Mouse (Mus musculus): ENCODE measurements around the gene Fam161b. TPM values are rescaled to one million over a fixed set of nuclear protein-coding genes. Genes with fewer than 3 reads are reported as not detected.

The Fam161b gene
- polyA plus RNA-seq, 1 experiment, result not detected

GRCm38 (mm10) chr12:84388097-84388496 lies 26.5 kb upstream of the Fam161b start:
- no peak overlapping the region for H3K27ac ChIP-seq (ENCODE audit: insufficient read depth, low read depth, low read length)
- 86% methylated on average over 8 of the region's 8 CpGs for WGBS

GRCm38 (mm10) chr12:84385408-84385807 lies 23.8 kb upstream of the Fam161b start:
- H3K4me3 ChIP-seq (ENCODE audit: insufficient read depth, low read depth, low read length), result no peak overlapping the region
- H3K4me1 ChIP-seq (ENCODE audit: control insufficient read depth, insufficient read depth, low read length), result no peaks in the 10 kb centered on the region
- no peak for TF ChIP-seq POLR2A (IDR thresholded peaks at IDR 0.05; ENCODE audit: insufficient read depth, low read depth, low read length)
- TF ChIP-seq CTCF (IDR thresholded peaks at IDR 0.05; ENCODE audit: insufficient read depth, low read depth, low read length), result no peak
- 88% methylated on average over 4 of the region's 4 CpGs for WGBS
- H3K27ac ChIP-seq (ENCODE audit: insufficient read depth, low read depth, low read length), result no peak overlapping the region

More at GRCm38 (mm10) chr12:84388097-84388496, 26.5 kb upstream of the Fam161b start:
- H3K4me3 ChIP-seq (ENCODE audit: insufficient read depth, low read depth, low read length), result no peak overlapping the region
- no peaks in the 10 kb centered on the region for H3K4me1 ChIP-seq (ENCODE audit: control insufficient read depth, insufficient read depth, low read length)
- no peak for TF ChIP-seq POLR2A (IDR thresholded peaks at IDR 0.05; ENCODE audit: insufficient read depth, low read depth, low read length)

GRCm38 (mm10) chr12:84384644-84385081 lies 23.0 kb upstream of the Fam161b start:
- Histone ChIP-seq H3K4me1 (ENCODE audit: control insufficient read depth, insufficient read depth, low read length) (no peaks in the 10 kb centered on the region), H3K27ac (ENCODE audit: insufficient read depth, low read depth, low read length) (no peak overlapping the region), H3K4me3 (ENCODE audit: insufficient read depth, low read depth, low read length) (no peak overlapping the region)
- WGBS, result 33% methylated on average over 5 of the region's 5 CpGs
- no peak for TF ChIP-seq CTCF (IDR thresholded peaks at IDR 0.05; ENCODE audit: insufficient read depth, low read depth, low read length)
- TF ChIP-seq POLR2A (IDR thresholded peaks at IDR 0.05; ENCODE audit: insufficient read depth, low read depth, low read length), result no peak

- 91% methylated on average over 4 of the region's 4 CpGs for WGBS
- no peak overlapping the region for H3K27ac ChIP-seq (ENCODE audit: insufficient read depth, low read depth, low read length)
- no peaks in the 10 kb centered on the region for H3K4me1 ChIP-seq (ENCODE audit: control insufficient read depth, insufficient read depth, low read length)
- H3K4me3 ChIP-seq (ENCODE audit: insufficient read depth, low read depth, low read length), result no peak overlapping the region
- TF ChIP-seq POLR2A (IDR thresholded peaks at IDR 0.05; ENCODE audit: insufficient read depth, low read depth, low read length) (no peak), CTCF (IDR thresholded peaks at IDR 0.05; ENCODE audit: insufficient read depth, low read depth, low read length) (no peak)
Measured at GRCm38 (mm10) chr12:84382369-84382768, 20.7 kb upstream of the Fam161b start.

GRCm38 (mm10) chr12:84373831-84374481 lies 12.3 kb upstream of the Fam161b start:
- no peak overlapping the region for H3K4me3 ChIP-seq (ENCODE audit: insufficient read depth, low read depth, low read length)
- H3K4me1 ChIP-seq (ENCODE audit: control insufficient read depth, insufficient read depth, low read length), result peaks cover 3% of the 10 kb centered on the region; the same call in 1 of the 2 replicates
- no peak overlapping the region for H3K27ac ChIP-seq (ENCODE audit: insufficient read depth, low read depth, low read length)
- TF ChIP-seq CTCF (IDR thresholded peaks at IDR 0.05; ENCODE audit: insufficient read depth, low read depth, low read length) (no peak), POLR2A (IDR thresholded peaks at IDR 0.05; ENCODE audit: insufficient read depth, low read depth, low read length) (no peak)
- WGBS, result 62% methylated on average over 6 of the region's 6 CpGs

- TF ChIP-seq POLR2A (IDR thresholded peaks at IDR 0.05; ENCODE audit: insufficient read depth, low read depth, low read length) (no peak), CTCF (IDR thresholded peaks at IDR 0.05; ENCODE audit: insufficient read depth, low read depth, low read length) (no peak)
- no peak overlapping the region for H3K4me3 ChIP-seq (ENCODE audit: insufficient read depth, low read depth, low read length)
- peaks cover 3% of the 10 kb centered on the region; the same call in 1 of the 2 replicates for H3K4me1 ChIP-seq (ENCODE audit: control insufficient read depth, insufficient read depth, low read length)
- 89% methylated on average over 5 of the region's 5 CpGs for WGBS
- H3K27ac ChIP-seq (ENCODE audit: insufficient read depth, low read depth, low read length), result no peak overlapping the region
Measured at GRCm38 (mm10) chr12:84371647-84372046, 10.0 kb upstream of the Fam161b start.

- TF ChIP-seq POLR2A (IDR thresholded peaks at IDR 0.05; ENCODE audit: insufficient read depth, low read depth, low read length) (no peak), CTCF (IDR thresholded peaks at IDR 0.05; ENCODE audit: insufficient read depth, low read depth, low read length) (no peak)
- H3K4me3 ChIP-seq (ENCODE audit: insufficient read depth, low read depth, low read length), result no peak overlapping the region
- H3K27ac ChIP-seq (ENCODE audit: insufficient read depth, low read depth, low read length), result no peak overlapping the region
- WGBS, result 66% methylated on average over 9 of the region's 9 CpGs
- peaks cover 6% of the 10 kb centered on the region for H3K4me1 ChIP-seq (ENCODE audit: control insufficient read depth, insufficient read depth, low read length)
Measured at GRCm38 (mm10) chr12:84366971-84367370, 5.3 kb upstream of the Fam161b start.

- H3K4me3 ChIP-seq (ENCODE audit: insufficient read depth, low read depth, low read length), result no peak overlapping the region
- peaks cover 6% of the 10 kb centered on the region for H3K4me1 ChIP-seq (ENCODE audit: control insufficient read depth, insufficient read depth, low read length)
- TF ChIP-seq CTCF (IDR thresholded peaks at IDR 0.05; ENCODE audit: insufficient read depth, low read depth, low read length) (no peak), POLR2A (IDR thresholded peaks at IDR 0.05; ENCODE audit: insufficient read depth, low read depth, low read length) (no peak)
- 94% methylated on average over 6 of the region's 6 CpGs for WGBS
- no peak overlapping the region for H3K27ac ChIP-seq (ENCODE audit: insufficient read depth, low read depth, low read length)
Measured at GRCm38 (mm10) chr12:84365137-84365536, 3.5 kb upstream of the Fam161b start.

- Histone ChIP-seq H3K4me3 (ENCODE audit: insufficient read depth, low read depth, low read length) (no peak overlapping the region), H3K4me1 (ENCODE audit: control insufficient read depth, insufficient read depth, low read length) (peaks cover 6% of the 10 kb centered on the region), H3K27ac (ENCODE audit: insufficient read depth, low read depth, low read length) (no peak overlapping the region)
- WGBS, result 86% methylated on average over 9 of the region's 9 CpGs
- TF ChIP-seq POLR2A (IDR thresholded peaks at IDR 0.05; ENCODE audit: insufficient read depth, low read depth, low read length) (no peak), CTCF (IDR thresholded peaks at IDR 0.05; ENCODE audit: insufficient read depth, low read depth, low read length) (no peak)
Measured at GRCm38 (mm10) chr12:84364291-84364690, 2.7 kb upstream of the Fam161b start.
